Mouse (Mus musculus) megakaryocyte, embryonic 14.5 days (primary cell): ENCODE measurements around the gene Cpm.

Experiments used
- FLI1 ChIP-seq: IDR thresholded peaks from 2 replicates; pipeline ENCODE4 v1.6.1; 2012; ENCODE audit warnings: low read length, inconsistent platforms, mixed read lengths
- GATA1 ChIP-seq: IDR thresholded peaks from 3 replicates; pipeline ENCODE4 v1.6.1; 2012; ENCODE audit warnings: mixed read lengths, low read length, inconsistent platforms, borderline replicate concordance

GRCm38 (mm10) chr10:117585600-117586299 lies 43.5 kb upstream of the Cpm start:
- TF ChIP-seq GATA1, result no peak
- no peak for TF ChIP-seq FLI1
